ENCODE assay signal across 8 mouse cellular contexts in genomic region chr4:106913411-106914049, GRCm38 (mm10). TPM values are rescaled to one million over a fixed set of nuclear protein-coding genes. Genes with fewer than 3 reads are reported as not detected.
DNase-seq lines count a peak whose midpoint lies in the region; ATAC-seq and TF ChIP-seq lines count a peak whose summit lies in the region.

No protein-coding gene starts in this region.

- dilution Hi-C loops in CH12.LX (cut with MboI; ENCODE audit: extremely low pct_ligation_motif_present, extremely low pct_unique_long_range_greater_than_20kb, low sequenced_read_pairs), result no loop called here

- peak overlapping the region in 1 of 3 experiments; percentile 97 for H3K4me3 ChIP-seq in CH12.LX (replicated peaks in 1 of 3; ENCODE audit: low read depth in 2 of 3, low read length in 2 of 3, poor library complexity in 1 of 3)
- peak overlapping the region; percentile 95 for H3K4me3 ChIP-seq in heart, embryonic 16.5 days (ENCODE audit: low read length)
- peak overlapping the region; percentile 100 for H3K4me3 ChIP-seq in liver, embryonic 11.5 days (ENCODE audit: low read depth, low read length)

- TF ChIP-seq RAD21 in CH12.LX (IDR thresholded peaks at IDR 0.05; ENCODE audit: low read depth, low read length), result no peak

- intact Hi-C loops in gastrocnemius, postnatal 36 days (cut with DNase I), result loop anchor here (5.0 kb wide), 1 partner anchor 249 kb away; no protein-coding TSS in a partner anchor
- intact Hi-C loops in left cerebral cortex, postnatal 25 days (cut with DNase I), result no loop called here

- no peaks in the 10 kb centered on the region for H3K27me3 ChIP-seq in CH12.LX (replicated peaks)
- no peaks in the 10 kb centered on the region for H3K27me3 ChIP-seq in heart, embryonic 16.5 days (ENCODE audit: control insufficient read depth, insufficient read depth, low read length)
- H3K27me3 ChIP-seq in liver, embryonic 11.5 days (replicated peaks; ENCODE audit: control insufficient read depth, insufficient read depth, low read length), result no peaks in the 10 kb centered on the region

- H3K27ac ChIP-seq in CH12.LX (ENCODE audit: insufficient read depth, low read depth), result no peak overlapping the region
- H3K27ac ChIP-seq in heart, embryonic 16.5 days (ENCODE audit: low read length), result no peak overlapping the region; the same call in 1 of the 2 replicates
- no peak overlapping the region for H3K27ac ChIP-seq in liver, embryonic 11.5 days (ENCODE audit: low read depth, low read length)

- no peak for TF ChIP-seq CTCF in CH12.LX (conservative IDR thresholded peaks at IDR 0.05 in 1 of 2, IDR thresholded peaks at IDR 0.05 in 1 of 2; ENCODE audit: low read depth in 2 of 2, low read length in 2 of 2)

- in situ Hi-C loops in CH12.LX (cut with MboI; ENCODE audit: low pct_ligation_motif_present, low pct_unique_long_range_greater_than_20kb, low sequenced_read_pairs), result no loop called here

- H3K9ac ChIP-seq in CH12.LX (ENCODE audit: insufficient read depth, low read depth), result 0 out of 2 replicates have a peak overlapping the region, but pooled peaks have one; percentile 10
- peak overlapping the region; percentile 46 for H3K9ac ChIP-seq in heart, embryonic 16.5 days (ENCODE audit: low read length)
- H3K9ac ChIP-seq in liver, embryonic 11.5 days (ENCODE audit: low read depth, low read length), result peak overlapping the region; percentile 99

- peaks cover 39 to 57% of the 10 kb centered on the region in 2 experiments for H3K36me3 ChIP-seq in CH12.LX (replicated peaks in 1 of 2; ENCODE audit: control insufficient read depth in 1 of 2, insufficient read depth in 1 of 2, low read length in 1 of 2)
- peaks cover 25% of the 10 kb centered on the region for H3K36me3 ChIP-seq in heart, embryonic 16.5 days (ENCODE audit: control insufficient read depth, insufficient read depth)
- H3K36me3 ChIP-seq in liver, embryonic 11.5 days (ENCODE audit: control insufficient read depth, insufficient read depth, low read length), result peaks cover 40% of the 10 kb centered on the region

- H3K79me2 ChIP-seq in CH12.LX (replicated peaks; ENCODE audit: control insufficient read depth, extremely low read depth, insufficient read depth, poor library complexity, severe bottlenecking), result peaks cover 22% of the 10 kb centered on the region

- peaks cover 29 to 73% of the 10 kb centered on the region in 2 experiments for H3K4me1 ChIP-seq in CH12.LX (ENCODE audit: control insufficient read depth in 1 of 2, insufficient read depth in 2 of 2)
- H3K4me1 ChIP-seq in heart, embryonic 16.5 days (ENCODE audit: control insufficient read depth, insufficient read depth, low read length), result peaks cover 39% of the 10 kb centered on the region
- H3K4me1 ChIP-seq in liver, embryonic 11.5 days (replicated peaks; ENCODE audit: control insufficient read depth, insufficient read depth, low read length), result peaks cover 43% of the 10 kb centered on the region

- H3K9me3 ChIP-seq in CH12.LX (replicated peaks; ENCODE audit: low read length), result no peaks in the 10 kb centered on the region
- no peaks in the 10 kb centered on the region for H3K9me3 ChIP-seq in heart, embryonic 16.5 days (replicated peaks; ENCODE audit: control insufficient read depth, low read length)
- H3K9me3 ChIP-seq in liver, embryonic 11.5 days (ENCODE audit: control insufficient read depth, low read length), result no peaks in the 10 kb centered on the region

- ATAC-seq in heart, embryonic 16.5 days (replicated peaks; ENCODE audit: extremely low read depth, insufficient read depth, low FRiP score), result no peak
- ATAC-seq in liver, embryonic 11.5 days (replicated peaks; ENCODE audit: low FRiP score), result no peak

- DNase-seq in cerebellum, postnatal 25 days, result peak; percentile 25 to 50
- no peak for DNase-seq in cerebellum, adult 11-12 months
- no peak for DNase-seq in CH12.LX (ENCODE audit: extremely low read depth)
- no peak for DNase-seq in liver, embryonic 11.5 days (ENCODE audit: low spot score)
- no peak for DNase-seq in thymus, postnatal 14 days
- DNase-seq in gastrocnemius, postnatal 36 days, result no peak
- no peak for DNase-seq in left cerebral cortex, postnatal 25 days (ENCODE audit: low spot score in 2 of 2)

- TF ChIP-seq POLR2A in CH12.LX (IDR thresholded peaks at IDR 0.05; ENCODE audit: low read depth, low read length), result no peak

- peak overlapping the region; percentile 40 for H3K4me2 ChIP-seq in CH12.LX (ENCODE audit: insufficient read depth, low read depth, poor library complexity, severe bottlenecking)
- peak overlapping the region; percentile 87 for H3K4me2 ChIP-seq in heart, embryonic 16.5 days (ENCODE audit: low read depth, low read length)
- peak overlapping the region; percentile 95 for H3K4me2 ChIP-seq in liver, embryonic 11.5 days

- 27% methylated on average over 9 of the region's 9 CpGs for WGBS in heart, embryonic 16.5 days
- WGBS in liver, embryonic 11.5 days, result 42% methylated on average over 9 of the region's 9 CpGs

- no peak for TF ChIP-seq EP300 in CH12.LX (IDR thresholded peaks at IDR 0.05; ENCODE audit: low read length)

TF ChIP-seq in CH12.LX, 34 proteins besides CTCF, POLR2A, EP300 and RAD21:
- no peak for TF ChIP-seq MEF2A (IDR thresholded peaks at IDR 0.05; ENCODE audit: borderline replicate concordance, low read depth, low read length)
- TF ChIP-seq ZKSCAN1 (IDR thresholded peaks at IDR 0.05; ENCODE audit: borderline replicate concordance, low read depth, low read length), result no peak
- no peak for TF ChIP-seq NRF1 (IDR thresholded peaks at IDR 0.05; ENCODE audit: low read depth, low read length)
- TF ChIP-seq MAZ (IDR thresholded peaks at IDR 0.05; ENCODE audit: low read depth, low read length), result no peak
- no peak for TF ChIP-seq KAT2A (IDR thresholded peaks at IDR 0.05; ENCODE audit: insufficient replicate concordance, low read length)
- no peak for TF ChIP-seq IRF4 (IDR thresholded peaks at IDR 0.05; ENCODE audit: low read depth, low read length)
- no peak for TF ChIP-seq MAX (IDR thresholded peaks at IDR 0.05; ENCODE audit: low read length)
- TF ChIP-seq ETS1 (conservative IDR thresholded peaks at IDR 0.05; ENCODE audit: low read depth, low read length), result no peak
- TF ChIP-seq PAX5 (IDR thresholded peaks at IDR 0.05; ENCODE audit: low read length), result no peak
- TF ChIP-seq CHD2 (IDR thresholded peaks at IDR 0.05; ENCODE audit: low read length), result no peak
- no peak for TF ChIP-seq JUN (IDR thresholded peaks at IDR 0.05; ENCODE audit: insufficient read depth, low read depth, low read length)
- TF ChIP-seq BHLHE40 (IDR thresholded peaks at IDR 0.05; ENCODE audit: low read depth, low read length), result no peak
- no peak for TF ChIP-seq ZC3H11A (IDR thresholded peaks at IDR 0.05; ENCODE audit: low read depth, low read length)

RNA-seq across cellular contexts. Expression of gene Ssbp3, which starts 3.0 kb away (rescaled TPM):
- 32.4 and 34.2 TPM in 2 replicates for total RNA-seq in CH12.LX (2012; rRNA removed)
- total RNA-seq in CH12.LX (2014; rRNA removed), result 76.2 and 76.5 TPM in 2 replicates
- polyA plus RNA-seq in CH12.LX (2012; ENCODE audit: insufficient read length, low read depth), result 125 and 129 TPM in 2 replicates
- polyA plus RNA-seq in heart, embryonic 16.5 days (2015; fragmentation: Nextera tagmentation; extraction: Ambion mirVana), result 51.2 and 52.9 TPM in 2 replicates
- 71.1 and 89.0 TPM in 2 replicates for polyA plus RNA-seq in liver, embryonic 11.5 days (2014; fragmentation: Nextera tagmentation; extraction: Ambion mirVana)
- total RNA-seq in gastrocnemius, postnatal 36 days (2021), result 10 to 100 TPM; 21.3 to 25.6 TPM
- 100 to 1,000 TPM; 138 to 157 TPM for total RNA-seq in left cerebral cortex, postnatal 25 days (2021)

Comparison
In these comparisons a context has a peak if more than half of its experiments do, and no peak if none do; other contexts are left out.
1. DNase-seq: peak in cerebellum, postnatal 25 days (2 of 2); none in cerebellum, adult 11-12 months (single experiment), CH12.LX (single experiment), liver, embryonic 11.5 days (single experiment), thymus, postnatal 14 days (single experiment), gastrocnemius, postnatal 36 days (0 of 2) and left cerebral cortex, postnatal 25 days (0 of 2).
2. H3K4me2 ChIP-seq: peak in every context shown above with its lines; median percentile 95 in liver, embryonic 11.5 days; 87 in heart, embryonic 16.5 days; 40 in CH12.LX.
3. H3K9ac ChIP-seq: peak in every context shown above with its lines; median percentile 99 in liver, embryonic 11.5 days; 46 in heart, embryonic 16.5 days; 10 in CH12.LX.